Mouse (Mus musculus): ENCODE data around the gene Gm10061. TPM values are rescaled to one million over a fixed set of nuclear protein-coding genes. Genes with fewer than 3 reads are reported as not detected.

Gene Gm10061
- polyA plus RNA-seq (2015; fragmentation: Nextera tagmentation; extraction: Ambion mirVana) = not detected in 2 replicates

GRCm38 (mm10) chr16:89150786-89151185 is at the start of gene Gm10061:
Gm10061 (plus strand) TSS chr16:89151086.

GRCm38 (mm10) chr16:89140551-89140950 is 10.3 kb upstream of the Gm10061 start, which contains the start of gene Gm6358:
Gm6358 (plus strand) TSS chr16:89140851.

GRCm38 (mm10) chr16:89157652-89158051 is 6.8 kb downstream of the Gm10061 start, which contains the start of gene Gm9789:
Gm9789 (plus strand) TSS chr16:89157952.

GRCm38 (mm10) chr16:89169190-89169589 is 18.3 kb downstream of the Gm10061 start, which contains the start of gene Gm7735:
Gm7735 (plus strand) TSS chr16:89169490.

GRCm38 (mm10) chr16:89174435-89174834 is 23.5 kb downstream of the Gm10061 start, which contains the start of gene 1110057P08Rik:
1110057P08Rik (plus strand) TSS chr16:89174735.

Other genes starting within 250 kb of the Gm10061 start
- gene Krtap19-9b, start 218.8 kb upstream of the Gm10061 start, polyA plus RNA-seq (2015; fragmentation: Nextera tagmentation; extraction: Ambion mirVana) = not detected in 2 replicates
- gene Krtap16-3, start 188.2 kb upstream of the Gm10061 start, polyA plus RNA-seq (2015; fragmentation: Nextera tagmentation; extraction: Ambion mirVana) = not detected in 2 replicates
- not detected in 2 replicates for gene Krtap22-2, start 140.3 kb upstream of the Gm10061 start, polyA plus RNA-seq (2015; fragmentation: Nextera tagmentation; extraction: Ambion mirVana)
- not detected in 2 replicates for gene Gm10229, start 135.8 kb upstream of the Gm10061 start, polyA plus RNA-seq (2015; fragmentation: Nextera tagmentation; extraction: Ambion mirVana)
- not detected in 2 replicates for gene Krtap6-1, start 119.4 kb upstream of the Gm10061 start, polyA plus RNA-seq (2015; fragmentation: Nextera tagmentation; extraction: Ambion mirVana)
- gene Gm10228, start 109.6 kb upstream of the Gm10061 start, polyA plus RNA-seq (2015; fragmentation: Nextera tagmentation; extraction: Ambion mirVana) = not detected in 2 replicates
- gene Krtap6-5, start 103.2 kb upstream of the Gm10061 start, polyA plus RNA-seq (2015; fragmentation: Nextera tagmentation; extraction: Ambion mirVana) = not detected in 2 replicates
- gene 1110025L11Rik, start 87.1 kb upstream of the Gm10061 start, polyA plus RNA-seq (2015; fragmentation: Nextera tagmentation; extraction: Ambion mirVana) = not detected in 2 replicates
- not detected in 2 replicates for gene Krtap6-3, start 67.1 kb upstream of the Gm10061 start, polyA plus RNA-seq (2015; fragmentation: Nextera tagmentation; extraction: Ambion mirVana)
- gene Gm6358, start 10.2 kb upstream of the Gm10061 start, polyA plus RNA-seq (2015; fragmentation: Nextera tagmentation; extraction: Ambion mirVana) = not detected in 2 replicates
- not detected in 2 replicates for gene Gm9789, start 6.9 kb downstream of the Gm10061 start, polyA plus RNA-seq (2015; fragmentation: Nextera tagmentation; extraction: Ambion mirVana)
- not detected in 2 replicates for gene Gm7735, start 18.4 kb downstream of the Gm10061 start, polyA plus RNA-seq (2015; fragmentation: Nextera tagmentation; extraction: Ambion mirVana)
- not detected in 2 replicates for gene 1110057P08Rik, start 23.6 kb downstream of the Gm10061 start, polyA plus RNA-seq (2015; fragmentation: Nextera tagmentation; extraction: Ambion mirVana)
- not detected in 2 replicates for gene Krtap20-2, start 54.8 kb downstream of the Gm10061 start, polyA plus RNA-seq (2015; fragmentation: Nextera tagmentation; extraction: Ambion mirVana)